Mouse (Mus musculus): ENCODE results near the gene Vmn1r37. TPM values are rescaled to one million over a fixed set of nuclear protein-coding genes. Genes with fewer than 3 reads are reported as not detected.
"Not testable (repeated sequence)": the region's sequence is repeated elsewhere in the genome, so short reads cannot be mapped to it uniquely, and the experiment has no call there.

Gene Vmn1r37
- not detected in 2 replicates for polyA plus RNA-seq (2016; fragmentation: Nextera tagmentation; extraction: Ambion mirVana)

DNA sequence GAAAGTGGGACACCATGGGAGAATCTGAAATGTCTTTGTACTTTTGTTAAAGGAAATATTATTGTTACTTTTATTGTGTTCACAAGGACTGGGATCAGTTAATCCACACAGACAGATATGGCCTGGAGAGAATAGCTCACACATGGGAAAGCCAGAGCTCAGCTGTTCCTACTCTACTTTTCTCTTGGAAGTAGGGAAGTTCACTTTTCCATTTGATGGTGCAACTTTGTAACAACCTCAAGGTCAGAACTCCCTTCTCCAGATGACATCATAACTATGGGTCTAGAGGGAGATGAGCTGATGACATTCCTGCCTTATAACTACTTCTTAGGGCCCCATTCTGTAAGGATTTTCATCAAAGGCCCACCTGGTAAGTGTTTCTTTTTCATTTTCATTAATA, at the start of gene Vmn1r37:
Gene Vmn1r37, plus strand, starts transcription at position 301 of the 400 bp plus-strand sequence.
- H3K9me3 ChIP-seq; H3K4me2 ChIP-seq (replicated peaks); H3K36me3 ChIP-seq; H3K9ac ChIP-seq; ATAC-seq (ENCODE audit: low FRiP score, low read depth); H3K4me1 ChIP-seq; H3K27me3 ChIP-seq (replicated peaks); H3K4me3 ChIP-seq; H3K27ac ChIP-seq: not testable (repeated sequence)

DNA sequence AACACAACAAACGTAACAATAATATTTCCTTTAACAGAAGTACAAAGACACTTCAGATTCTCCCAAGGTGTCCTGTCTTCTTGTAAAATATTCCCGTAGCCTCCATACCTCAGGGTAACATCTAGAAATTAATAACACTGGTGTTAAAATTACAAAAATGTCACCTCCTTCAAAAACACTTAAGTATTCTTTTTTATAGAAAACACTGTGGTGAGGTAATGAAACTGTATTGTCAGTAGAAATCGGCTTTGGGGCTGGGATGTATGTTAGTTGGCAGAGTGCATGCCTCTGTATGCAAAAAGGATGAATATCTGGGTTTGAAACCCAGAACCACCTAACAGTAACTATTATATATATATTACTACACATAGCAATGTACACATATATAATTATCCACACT, 43.4 kb upstream of the Vmn1r37 start, which contains the start of gene Vmn1r35:
Gene Vmn1r35, minus strand, starts transcription at position 101 of the 400 bp plus-strand sequence.
- H3K4me2 ChIP-seq (replicated peaks) = no peak within 1 kb of the TSS
- H3K4me3 ChIP-seq = no peak within 1 kb of the TSS
- H3K27ac ChIP-seq = no peak within 1 kb of the TSS
- 83% methylated on average over 3 of the region's 3 CpGs for WGBS
- H3K36me3 ChIP-seq = no peaks in the 10 kb centered on the region
- ATAC-seq (ENCODE audit: low FRiP score, low read depth) = no peak
- no peaks in the 10 kb centered on the region for H3K4me1 ChIP-seq
- H3K9me3 ChIP-seq = no peaks in the 10 kb centered on the region
- H3K9ac ChIP-seq = no peak within 1 kb of the TSS
- no peaks in the 10 kb centered on the region for H3K27me3 ChIP-seq (replicated peaks)

DNA sequence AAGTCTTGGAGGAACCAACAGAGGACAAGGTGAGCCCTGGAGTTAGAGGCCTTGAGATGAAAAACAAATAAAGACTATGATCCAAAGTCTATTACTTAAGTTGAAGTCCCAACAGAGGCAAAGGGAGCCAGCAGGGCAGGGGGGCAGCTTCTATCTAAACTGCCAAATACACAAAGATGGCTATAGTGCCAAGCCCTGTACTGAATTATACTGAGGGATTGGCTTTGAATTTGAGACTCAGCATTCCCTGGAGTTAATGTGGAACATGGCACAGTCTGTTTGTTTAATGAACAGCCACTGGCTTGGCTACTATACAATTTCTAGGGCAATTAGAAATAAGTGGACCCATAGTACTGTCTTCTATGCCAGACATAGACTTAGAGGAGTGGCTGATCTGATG, 20.3 kb upstream of the Vmn1r37 start:
- Histone ChIP-seq H3K4me3 (no peak overlapping the region), H3K9ac (no peak overlapping the region), H3K4me2 (replicated peaks) (no peak overlapping the region), H3K27me3 (replicated peaks) (no peaks in the 10 kb centered on the region), H3K9me3 (no peaks in the 10 kb centered on the region), H3K36me3 (no peaks in the 10 kb centered on the region), H3K4me1 (no peaks in the 10 kb centered on the region), H3K27ac (no peak overlapping the region)
- no peak for ATAC-seq (ENCODE audit: low FRiP score, low read depth)

- H3K4me1 ChIP-seq = no peaks in the 10 kb centered on the region
- ATAC-seq (ENCODE audit: low FRiP score, low read depth) = no peak
- no peaks in the 10 kb centered on the region for H3K9me3 ChIP-seq
- no peak overlapping the region for H3K4me3 ChIP-seq
- no peak overlapping the region for H3K4me2 ChIP-seq (replicated peaks)
- WGBS = 89% methylated on average over 3 of the region's 3 CpGs
- H3K27ac ChIP-seq = no peak overlapping the region
- no peaks in the 10 kb centered on the region for H3K27me3 ChIP-seq (replicated peaks)
- no peak overlapping the region for H3K9ac ChIP-seq
- H3K36me3 ChIP-seq = no peaks in the 10 kb centered on the region
Observed at GRCm38 (mm10) chr6:66713854-66714253, 15.3 kb upstream of the Vmn1r37 start.

GRCm38 (mm10) chr6:66719068-66719467, 10.1 kb upstream of the Vmn1r37 start, which contains the start of gene Vmn1r36:
Gene Vmn1r36 (minus strand): TSS chr6:66719168.
- not testable (repeated sequence) for H3K4me2 ChIP-seq (replicated peaks); H3K27me3 ChIP-seq (replicated peaks); H3K36me3 ChIP-seq; H3K9me3 ChIP-seq; H3K4me1 ChIP-seq; H3K27ac ChIP-seq; H3K9ac ChIP-seq; ATAC-seq (ENCODE audit: low FRiP score, low read depth); H3K4me3 ChIP-seq
- 75% methylated on average over 2 of the region's 2 CpGs for WGBS

GRCm38 (mm10) chr6:66782527-66782926, 53.3 kb downstream of the Vmn1r37 start, which contains the start of gene Vmn1r38:
Gene Vmn1r38 (minus strand): TSS chr6:66782627.
- H3K4me2 ChIP-seq (replicated peaks); H3K4me1 ChIP-seq; H3K9me3 ChIP-seq; H3K4me3 ChIP-seq; H3K9ac ChIP-seq; ATAC-seq (ENCODE audit: low FRiP score, low read depth); H3K27me3 ChIP-seq (replicated peaks); H3K27ac ChIP-seq; H3K36me3 ChIP-seq: not testable (repeated sequence)

Other genes starting within 250 kb of the Vmn1r37 start
- 69.5 and 78.4 TPM in 2 replicates for gene Mad2l1, start 194.0 kb upstream of the Vmn1r37 start, polyA plus RNA-seq (2016; fragmentation: Nextera tagmentation; extraction: Ambion mirVana)
- 0.06 and 0.14 TPM in 2 replicates for gene Vmn1r32, start 169.3 kb upstream of the Vmn1r37 start, polyA plus RNA-seq (2016; fragmentation: Nextera tagmentation; extraction: Ambion mirVana)
- not detected in 2 replicates for gene Vmn1r33, start 111.1 kb upstream of the Vmn1r37 start, polyA plus RNA-seq (2016; fragmentation: Nextera tagmentation; extraction: Ambion mirVana)
- not detected in 2 replicates for gene Vmn1r34, start 85.5 kb upstream of the Vmn1r37 start, polyA plus RNA-seq (2016; fragmentation: Nextera tagmentation; extraction: Ambion mirVana)
- not detected in 2 replicates for gene Vmn1r35, start 43.5 kb upstream of the Vmn1r37 start, polyA plus RNA-seq (2016; fragmentation: Nextera tagmentation; extraction: Ambion mirVana)
- not detected in 2 replicates for gene Vmn1r36, start 10.2 kb upstream of the Vmn1r37 start, polyA plus RNA-seq (2016; fragmentation: Nextera tagmentation; extraction: Ambion mirVana)
- gene Vmn1r38, start 53.2 kb downstream of the Vmn1r37 start, polyA plus RNA-seq (2016; fragmentation: Nextera tagmentation; extraction: Ambion mirVana) = not detected in 2 replicates
- not detected in 2 replicates for gene Vmn1r39, start 81.2 kb downstream of the Vmn1r37 start, polyA plus RNA-seq (2016; fragmentation: Nextera tagmentation; extraction: Ambion mirVana)
- gene Gng12, start 167.0 kb downstream of the Vmn1r37 start, polyA plus RNA-seq (2016; fragmentation: Nextera tagmentation; extraction: Ambion mirVana) = 38.0 and 41.8 TPM in 2 replicates